Mouse (Mus musculus): Measurements from ENCODE around the gene Macrod1.

The Macrod1 gene

DNA sequence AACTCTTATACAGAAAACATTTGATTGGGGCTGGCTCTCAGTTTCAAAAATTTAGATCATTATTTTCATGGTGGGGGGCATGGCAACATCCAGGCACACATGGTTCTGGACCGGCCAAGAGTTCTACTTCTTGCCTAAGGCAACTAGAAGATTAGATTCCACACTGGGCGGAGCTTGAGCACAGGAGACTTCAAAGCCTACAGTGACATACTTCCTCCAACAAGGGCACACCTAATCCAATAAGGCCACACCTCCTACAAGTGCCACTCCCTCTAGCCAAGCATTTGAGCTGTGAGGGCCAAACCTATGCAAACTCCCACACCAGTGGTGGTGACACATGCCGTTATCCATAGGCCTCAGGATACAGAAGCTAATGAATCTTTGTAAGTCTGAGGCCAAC is 189.4 kb downstream of the Macrod1 start:
- DNase-seq: no peak
